Mouse (Mus musculus) gastrocnemius, postnatal 4 days (tissue): ENCODE measurements around the gene Mcm10. TPM values are rescaled to one million over a fixed set of nuclear protein-coding genes. Genes with fewer than 3 reads are reported as not detected.

Experiments used
- DNase-seq, 2 experiments: peaks; one replicate each; pipeline ENCODE4 v3.0.0; 2021 to 2022; ENCODE audit warnings: low spot score in 2 of 2, mixed read lengths in 2 of 2
- total RNA-seq, 2 experiments: library from RNA; stranded (reverse); gene quantifications; 2 replicates each; pipeline ENCODE4 v1.2.3; 2021

Mcm10 gene
- total RNA-seq, 2 experiments from 2014 or later: 6.6 to 9.2 TPM

DNA sequence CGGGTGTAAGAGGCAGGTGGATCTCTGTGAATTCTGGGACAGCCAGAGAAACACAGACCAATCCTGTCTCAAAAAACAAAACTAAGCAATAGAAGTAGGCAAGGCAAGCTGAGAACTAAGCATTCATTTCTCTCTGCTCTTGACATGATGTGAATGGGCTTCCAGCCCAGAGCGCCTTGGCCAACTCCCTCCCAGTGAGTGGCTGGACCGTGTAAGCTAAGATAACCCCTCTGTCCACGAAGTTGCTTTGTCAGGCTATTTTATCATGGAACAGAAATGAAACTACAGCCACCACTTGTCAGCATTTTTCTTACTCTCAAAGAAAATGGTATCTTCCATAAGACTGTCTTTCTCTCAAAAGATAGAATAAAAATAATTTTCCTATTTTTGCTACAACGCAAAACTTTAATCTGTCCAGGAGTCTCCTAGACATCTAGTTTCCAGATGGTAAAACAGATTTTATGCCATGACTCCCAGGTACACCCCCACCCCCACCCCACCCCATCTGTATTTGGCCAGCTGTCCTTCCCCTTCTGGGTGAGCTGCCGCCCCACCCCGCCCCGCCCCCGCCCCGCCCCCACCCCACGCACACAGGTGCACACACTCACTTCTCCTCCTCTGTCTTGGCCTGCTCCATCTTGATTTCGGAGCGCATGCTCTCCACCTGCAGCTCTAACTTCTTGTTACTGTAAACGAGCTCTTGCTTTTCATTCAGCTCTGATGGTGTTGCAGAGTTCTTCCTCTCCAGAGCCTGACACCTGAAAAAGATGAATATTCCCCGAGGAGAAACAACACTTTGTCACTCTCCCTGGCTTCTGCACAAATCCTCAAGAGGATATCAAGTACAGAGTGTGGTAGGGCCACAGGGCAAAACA is 21.2 kb upstream of the Mcm10 start:
- no peak for DNase-seq

DNA sequence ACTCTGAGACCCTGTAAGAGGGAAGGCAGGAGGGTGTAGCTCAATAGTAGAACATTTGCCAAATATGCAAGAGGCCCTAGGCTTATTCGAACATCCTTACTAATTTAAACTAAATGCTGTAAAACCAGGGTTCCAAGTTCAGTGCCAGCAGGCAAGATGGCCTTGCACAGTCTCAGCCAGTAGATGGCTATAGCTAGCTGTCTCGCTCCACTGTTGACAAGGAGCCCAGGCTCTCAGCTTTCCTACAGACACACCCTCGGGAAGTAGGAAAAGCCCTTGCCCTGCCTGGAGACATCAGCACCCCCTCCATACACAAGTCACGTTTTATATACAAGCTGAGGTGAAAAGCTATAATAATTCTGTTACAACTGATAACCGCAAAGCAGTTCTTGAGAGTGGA is 20.1 kb upstream of the Mcm10 start:
- no peak for DNase-seq

DNA sequence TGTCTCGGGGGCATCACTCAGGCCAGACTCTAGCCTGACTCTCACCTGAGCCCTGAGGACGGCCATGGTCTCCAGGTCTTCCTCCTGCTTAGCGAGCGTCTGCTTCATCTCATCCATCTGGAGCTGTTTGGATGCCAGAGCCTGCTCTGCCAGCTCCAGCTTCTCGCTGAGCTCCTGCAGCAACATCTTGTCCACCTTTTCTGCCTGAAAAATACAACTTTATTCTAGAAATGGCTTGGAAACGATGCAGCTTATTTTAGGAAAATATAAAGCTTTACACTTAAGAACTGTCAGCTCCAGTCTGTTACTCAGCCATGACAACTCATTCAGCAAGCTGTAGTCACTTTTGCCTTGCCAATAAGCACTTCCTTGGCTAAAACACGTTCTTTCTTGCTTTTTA is 18.6 kb upstream of the Mcm10 start:
- no peak for DNase-seq

DNA sequence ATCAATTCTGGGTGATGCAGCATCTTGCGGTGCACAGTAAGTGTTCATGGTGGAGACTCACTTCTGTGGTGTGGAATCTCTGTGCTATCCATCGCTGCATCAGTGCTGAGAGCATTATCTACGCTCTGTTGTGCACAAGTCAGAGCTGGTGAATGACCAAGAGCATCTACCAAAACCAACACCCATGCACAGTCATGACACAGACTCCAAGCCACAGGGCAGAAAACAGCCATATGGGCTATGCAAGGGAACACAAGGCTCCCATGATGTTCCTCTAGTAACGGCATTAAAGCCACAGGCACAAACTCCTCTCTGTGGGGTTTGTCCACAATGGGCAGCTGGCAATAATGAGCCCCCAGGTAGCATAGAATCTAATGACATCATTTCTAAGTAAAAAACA is 17.2 kb upstream of the Mcm10 start:
- no peak for DNase-seq

GRCm38 (mm10) chr2:5028047-5028446 is 15.5 kb upstream of the Mcm10 start:
- no peak for DNase-seq

DNA sequence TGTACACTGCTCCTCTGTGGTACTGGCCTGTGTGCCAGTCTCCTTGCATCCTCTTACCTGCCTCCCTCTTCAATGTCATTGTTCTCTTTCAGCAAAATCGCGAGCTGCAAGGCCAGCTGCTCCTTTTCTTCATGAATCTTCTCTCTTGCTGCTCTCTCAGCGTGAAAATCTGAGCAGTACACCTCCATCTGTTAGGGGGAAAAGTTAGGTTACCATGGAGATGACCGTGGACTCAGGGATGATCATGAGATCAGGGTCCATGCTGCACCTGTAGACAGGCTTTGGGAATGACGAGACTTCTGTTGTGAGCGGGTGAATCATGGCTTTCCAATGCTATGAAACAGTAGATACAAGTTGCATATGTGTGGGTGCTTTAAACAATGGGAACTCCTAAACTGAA is 14.5 kb upstream of the Mcm10 start:
- no peak for DNase-seq

DNA sequence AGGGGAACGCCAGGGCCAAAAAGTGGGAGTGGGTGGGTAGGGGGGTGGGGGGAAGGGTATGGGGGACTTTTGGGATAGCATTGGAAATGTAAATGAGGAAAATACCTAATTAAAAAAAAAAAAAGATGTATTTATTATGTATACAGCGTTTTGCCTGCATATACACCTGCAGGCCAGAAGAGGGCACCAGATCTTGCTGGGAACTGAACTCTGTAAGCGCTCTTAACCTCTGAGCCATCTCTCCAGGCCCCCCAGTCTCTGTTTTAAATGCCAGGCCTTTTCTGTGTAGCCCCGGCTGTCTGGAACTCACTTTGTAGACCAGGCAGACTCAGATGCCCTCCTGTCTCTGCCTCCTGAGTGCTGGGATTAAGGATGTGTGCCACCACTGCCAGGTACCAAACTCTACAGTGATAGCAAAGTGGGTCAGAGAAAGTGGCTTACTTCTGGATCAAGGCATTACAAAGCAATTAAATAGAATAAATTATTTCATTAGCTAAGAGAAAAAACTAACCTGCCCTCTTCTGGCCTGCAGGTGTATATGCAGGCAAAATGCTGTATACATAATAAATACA is 12.7 kb upstream of the Mcm10 start:
- no peak for DNase-seq

GRCm38 (mm10) chr2:5023699-5024399 is 11.3 kb upstream of the Mcm10 start:
- DNase-seq: no peak

DNA sequence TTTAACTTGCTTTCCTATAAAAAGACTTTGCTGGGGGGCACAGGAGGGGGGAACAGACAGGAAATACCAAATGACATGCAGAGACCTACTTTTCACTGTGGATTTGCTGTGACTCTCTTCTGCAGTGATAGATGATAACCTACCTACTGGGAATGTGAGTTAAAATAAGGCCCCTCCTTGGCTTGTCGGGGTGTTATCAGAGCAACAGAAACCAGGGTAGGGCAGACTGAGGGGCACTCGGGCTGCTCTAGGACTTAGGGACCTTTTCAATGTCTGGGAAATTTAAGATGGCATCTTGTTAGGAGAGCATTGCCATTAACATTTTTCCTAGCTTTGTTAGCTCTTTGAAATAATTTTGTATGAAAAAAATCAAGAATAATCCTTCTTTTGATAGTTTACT is 10.7 kb upstream of the Mcm10 start:
- no peak for DNase-seq

DNA sequence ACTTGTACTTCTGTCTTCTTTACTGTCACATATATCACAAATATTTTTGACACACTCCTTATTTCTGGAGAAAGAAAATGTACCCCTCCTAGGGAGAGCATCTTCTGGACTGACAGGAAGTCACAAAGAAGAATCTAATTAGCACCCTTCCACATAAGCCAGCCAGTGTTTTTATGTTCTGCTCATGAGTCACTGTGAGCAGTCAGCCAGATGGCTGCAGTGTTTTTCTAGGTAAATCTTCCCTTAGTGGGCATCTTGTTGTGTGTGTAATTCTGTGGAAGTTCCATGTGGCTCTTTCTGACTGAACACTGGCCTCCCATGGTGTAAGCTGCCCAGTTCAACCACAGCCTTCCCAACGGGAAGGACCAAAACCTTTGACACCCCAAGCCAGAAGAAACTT is 7.1 kb upstream of the Mcm10 start:
- no peak for DNase-seq

DNA sequence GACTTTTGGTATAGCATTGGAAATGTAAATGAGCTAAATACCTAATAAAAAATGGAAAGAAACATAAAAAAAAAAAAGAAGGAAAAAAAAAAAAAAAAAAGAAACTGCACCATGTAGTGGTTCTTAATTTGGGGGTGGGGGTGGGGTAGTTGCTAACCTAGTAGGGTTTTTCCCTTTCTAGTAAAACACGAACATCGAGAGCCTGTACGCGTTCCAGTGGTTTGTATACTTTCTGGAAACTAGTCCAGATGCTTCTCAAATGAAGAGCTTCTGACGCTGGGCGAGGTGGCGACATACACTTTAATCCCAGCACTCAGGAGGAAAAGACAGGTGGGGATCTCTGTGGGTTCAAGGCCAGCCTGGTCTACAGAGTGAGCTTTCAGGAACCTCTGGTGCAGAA is 4.3 kb upstream of the Mcm10 start:
- DNase-seq: no peak

- no peak for DNase-seq
Measured at GRCm38 (mm10) chr2:5015527-5015926, 2.9 kb upstream of the Mcm10 start.

GRCm38 (mm10) chr2:5014616-5015015 is 2.0 kb upstream of the Mcm10 start:
- DNase-seq: no peak

- DNase-seq: no peak
Measured at GRCm38 (mm10) chr2:5011898-5012490, 597 bp downstream of the Mcm10 start.

DNA sequence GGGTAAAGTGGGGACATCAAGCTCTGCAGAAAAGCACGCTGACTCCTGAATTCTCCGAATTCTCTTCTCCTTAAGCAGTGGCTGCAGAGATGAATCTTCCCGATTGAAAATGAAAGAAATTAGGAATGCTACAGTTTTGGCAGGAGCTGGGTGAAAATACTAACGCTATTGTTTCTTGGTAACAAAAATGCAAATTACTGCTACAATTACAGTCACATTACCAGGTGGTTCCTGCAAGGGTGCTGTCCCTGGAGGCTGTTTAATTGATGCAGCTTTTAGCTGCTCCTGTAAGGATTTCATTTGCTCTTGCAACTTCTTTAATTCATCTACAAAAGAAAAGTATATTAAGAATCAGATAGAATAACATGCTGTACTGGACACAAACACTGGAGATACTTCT is 5.5 kb downstream of the Mcm10 start:
- no peak for DNase-seq

GRCm38 (mm10) chr2:5001266-5001665 is 11.3 kb downstream of the Mcm10 start:
- DNase-seq: no peak

GRCm38 (mm10) chr2:4998905-4999304 is 13.7 kb downstream of the Mcm10 start:
- DNase-seq: no peak

GRCm38 (mm10) chr2:4996421-4996824 is 16.2 kb downstream of the Mcm10 start:
- no peak for DNase-seq

DNA sequence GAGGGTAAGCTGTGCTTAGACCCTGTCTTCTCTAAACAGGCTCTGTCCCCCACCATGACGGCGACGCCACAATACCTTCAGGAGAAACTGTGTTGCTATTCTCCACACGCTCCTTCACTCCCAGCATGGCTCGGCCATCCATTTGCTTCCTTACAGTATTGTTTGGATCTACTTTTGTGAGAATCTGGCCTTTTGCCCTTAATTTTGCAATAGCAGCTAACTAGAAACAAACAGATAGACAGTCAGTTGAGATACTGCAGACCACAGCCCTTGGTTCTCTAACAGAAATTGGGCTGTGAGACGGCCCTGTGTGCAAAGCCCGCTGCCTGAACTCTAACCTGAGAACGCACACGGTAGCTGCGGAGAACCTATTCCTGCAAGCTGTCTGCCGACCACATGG is 16.9 kb downstream of the Mcm10 start:
- no peak for DNase-seq

- DNase-seq: no peak
Measured at GRCm38 (mm10) chr2:4994436-4994835, 18.2 kb downstream of the Mcm10 start.

DNA sequence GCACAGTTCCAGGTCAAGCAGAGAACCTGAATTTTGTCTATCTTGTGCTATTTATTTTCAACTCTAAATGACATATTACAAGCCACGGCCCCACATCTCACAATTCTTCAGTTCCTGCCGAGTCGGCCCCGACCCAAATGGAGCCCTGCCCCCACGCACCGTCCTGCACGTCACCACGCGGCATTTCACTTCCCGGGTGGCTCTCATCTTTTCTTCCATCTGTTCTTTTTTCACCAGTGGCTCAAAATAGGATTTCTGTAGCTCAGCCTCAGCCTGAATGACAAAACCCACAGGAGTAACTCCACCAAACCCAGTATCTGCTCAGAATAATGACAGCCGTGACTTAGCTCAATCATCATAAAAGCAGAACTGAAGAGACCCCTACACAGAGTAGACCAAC is 19.0 kb downstream of the Mcm10 start:
- DNase-seq: no peak

DNA sequence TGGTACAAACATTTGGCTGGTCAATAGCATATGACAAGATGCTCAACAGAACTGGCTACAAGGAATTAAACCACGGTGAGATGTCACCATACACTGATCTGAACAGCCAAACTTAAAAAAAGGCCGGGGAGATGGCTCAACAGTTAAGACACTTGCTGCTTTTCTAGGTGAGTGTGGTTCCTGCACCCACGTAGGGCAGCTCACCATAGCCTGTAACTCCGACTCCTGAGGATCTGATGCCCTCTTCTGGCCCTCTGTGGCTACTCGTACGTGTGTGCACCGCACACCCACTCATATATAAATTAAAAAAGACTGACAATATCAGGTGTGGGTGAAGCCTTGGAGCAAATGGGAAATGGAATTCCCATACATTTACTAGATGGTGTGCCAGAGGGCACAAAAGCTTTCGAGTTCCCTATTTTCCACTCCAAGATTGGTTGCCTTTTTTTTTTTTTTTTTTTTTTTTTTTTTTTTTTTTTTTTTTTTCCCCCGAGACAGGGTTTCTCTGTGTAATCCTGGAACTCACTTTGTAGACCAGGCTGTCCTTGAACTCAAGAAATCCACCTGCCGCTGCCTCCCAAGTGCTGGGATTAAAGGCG is 23.7 kb downstream of the Mcm10 start:
- DNase-seq: no peak
